Mouse (Mus musculus) C2C12 (cell line): ENCODE data around the gene Rpl14. TPM values are rescaled to one million over a fixed set of nuclear protein-coding genes. Genes with fewer than 3 reads are reported as not detected.

Experiments
- H3K27me3 ChIP-seq: one replicate; pipeline ENCODE4 v1.6.1; 2011; ENCODE audit not compliant: control insufficient read depth, insufficient read depth, insufficient read length
- H3K36me3 ChIP-seq: one replicate; pipeline ENCODE4 v1.6.1; 2011; ENCODE audit not compliant: control insufficient read depth, insufficient read depth
- H3K4me3 ChIP-seq: one replicate; pipeline ENCODE4 v1.5.1; 2011; ENCODE audit warnings: mild to moderate bottlenecking, control low read depth; ENCODE audit not compliant: poor library complexity, insufficient read depth, severe bottlenecking
- H3K79me2 ChIP-seq: one replicate; pipeline ENCODE4 v1.6.1; 2011; ENCODE audit not compliant: control insufficient read depth, insufficient read depth
- H3K79me3 ChIP-seq: one replicate; pipeline ENCODE4 v1.6.1; 2011; ENCODE audit warnings: low read depth, control low read depth
- H3ac ChIP-seq: one replicate; pipeline ENCODE3; 2011; ENCODE audit warnings: low read depth; ENCODE audit not compliant: control insufficient read depth, insufficient read length
- CEBPB ChIP-seq: IDR thresholded peaks from one replicate; pipeline ENCODE4 v1.6.1; 2011; ENCODE audit warnings: low read depth, mild to moderate bottlenecking, control low read depth, moderate library complexity
- CTCF ChIP-seq: IDR thresholded peaks from one replicate; pipeline ENCODE4 v1.5.1; 2011; ENCODE audit not compliant: control insufficient read depth, insufficient read depth, insufficient read length
- FOSL1 ChIP-seq: IDR thresholded peaks from one replicate; pipeline ENCODE4 v1.8.0; 2011; ENCODE audit warnings: mild to moderate bottlenecking, low read length; ENCODE audit not compliant: poor library complexity, insufficient read depth, severe bottlenecking
- MAX ChIP-seq: IDR thresholded peaks from one replicate; pipeline ENCODE4 v1.6.1; 2011; ENCODE audit warnings: mild to moderate bottlenecking, control low read depth
- MYOD1 ChIP-seq: IDR thresholded peaks from one replicate; pipeline ENCODE4 v1.6.1; 2011; ENCODE audit warnings: low read depth; ENCODE audit not compliant: control insufficient read depth, insufficient read length
- MYOG ChIP-seq: IDR thresholded peaks from one replicate; pipeline ENCODE4 v1.6.1; 2011; ENCODE audit not compliant: control insufficient read depth, insufficient read length; ENCODE audit errors: extremely low read depth
- USF1 ChIP-seq: IDR thresholded peaks from one replicate; pipeline ENCODE4 v1.6.1; 2011; ENCODE audit warnings: low read depth, mild to moderate bottlenecking, control low read depth, moderate library complexity
- polyA plus RNA-seq: library from polyadenylated mRNA; unstranded; fragments of >200 nt; fragmentation: generic; extraction: Trizol; gene quantifications from one replicate; pipeline ENCODE4 v1.2.1, GENCODE M21; 2012; ENCODE audit warnings: missing spikeins

The Rpl14 gene
- polyA plus RNA-seq, 1 experiment = 1,443 TPM

DNA sequence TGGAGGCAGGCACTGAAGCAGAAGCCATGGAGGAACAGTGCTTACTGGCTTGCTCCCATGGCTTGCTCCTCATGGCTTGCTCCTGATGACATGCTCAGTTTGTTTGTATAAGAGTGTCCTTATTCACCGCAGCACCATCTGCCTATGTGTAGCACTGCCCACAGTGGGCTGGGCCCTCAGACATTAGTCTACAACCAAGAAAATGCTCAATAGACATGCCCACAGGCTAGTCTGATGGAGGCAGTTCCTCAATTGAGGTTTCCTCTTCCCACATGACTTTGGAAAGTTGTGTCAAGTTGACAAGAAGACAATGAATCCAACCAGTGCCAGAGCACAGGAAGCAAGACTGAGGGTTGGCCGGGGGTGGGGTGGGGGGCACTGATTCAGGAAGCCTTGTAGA is 25.2 kb upstream of the Rpl14 start:
- Histone ChIP-seq H3K36me3 (no peaks in the 10 kb centered on the region), H3K79me2 (no peaks in the 10 kb centered on the region), H3K4me3 (no peak overlapping the region), H3K27me3 (peaks cover 13% of the 10 kb centered on the region), H3K79me3 (no peaks in the 10 kb centered on the region), H3ac (no peak overlapping the region)
- TF ChIP-seq CTCF = no peak
- TF ChIP-seq MYOG = no peak
- no peak for TF ChIP-seq MYOD1
- TF ChIP-seq FOSL1 = no peak
- TF ChIP-seq CEBPB = no peak
- TF ChIP-seq USF1 = no peak
- TF ChIP-seq MAX = no peak

DNA sequence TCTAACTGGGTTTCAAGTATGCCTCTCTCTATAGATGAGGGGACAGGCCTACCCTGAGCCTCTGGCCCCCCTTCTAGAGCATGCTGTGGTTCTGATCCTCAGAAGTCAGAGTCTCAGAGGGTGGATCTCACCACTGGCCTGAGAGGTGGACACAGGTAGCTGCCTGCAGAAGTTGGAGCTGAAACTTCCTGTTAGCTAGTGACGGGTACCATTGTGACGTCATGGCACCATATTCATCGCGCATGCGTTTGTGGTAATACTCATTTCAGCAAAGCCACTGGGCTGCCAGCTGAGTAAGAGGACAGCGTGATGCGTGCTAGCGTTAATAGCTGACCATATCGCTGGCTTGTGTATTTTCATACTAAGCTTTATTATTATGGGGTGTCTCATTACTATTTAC is 24.8 kb upstream of the Rpl14 start:
- no peak overlapping the region for H3K4me3 ChIP-seq
- no peaks in the 10 kb centered on the region for H3K79me2 ChIP-seq
- TF ChIP-seq FOSL1 (no peak), CTCF (no peak), MYOG (no peak), MYOD1 (no peak), CEBPB (no peak), USF1 (no peak), MAX (no peak)

DNA sequence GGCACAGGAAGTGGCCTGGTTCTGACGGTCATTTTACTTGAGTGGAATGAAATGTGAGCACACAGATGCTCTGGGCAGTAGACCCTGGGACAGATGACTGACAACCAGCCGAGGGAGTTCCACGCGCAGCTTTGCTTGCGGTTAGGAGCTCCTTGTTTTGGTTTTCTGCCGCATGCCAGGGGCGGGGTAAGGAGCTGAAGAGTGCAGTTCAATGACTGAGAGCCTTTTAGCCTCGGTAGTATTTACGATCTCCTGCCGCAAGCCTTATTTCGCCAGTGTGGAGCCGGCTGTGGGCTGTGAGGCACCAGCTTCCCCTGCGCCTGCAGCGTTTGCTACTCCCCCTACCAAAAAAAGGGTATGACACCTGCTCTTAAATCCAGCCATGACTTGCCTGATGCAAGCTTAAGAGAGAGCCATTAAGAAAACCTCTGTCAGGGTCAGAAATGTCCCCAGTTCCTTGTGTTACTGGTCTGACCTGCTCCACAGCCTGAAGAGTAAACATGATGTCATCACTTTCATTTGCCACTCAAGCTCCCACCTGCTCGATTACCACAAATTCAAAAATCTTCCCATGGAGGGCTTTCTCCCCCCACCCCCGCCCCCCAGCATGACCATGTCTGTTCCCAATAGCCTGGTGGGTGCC is 24.1 kb upstream of the Rpl14 start:
- Histone ChIP-seq H3K36me3 (no peaks in the 10 kb centered on the region), H3K79me2 (no peaks in the 10 kb centered on the region), H3K4me3 (no peak overlapping the region), H3ac (no peak overlapping the region), H3K27me3 (peaks cover 14% of the 10 kb centered on the region), H3K79me3 (no peaks in the 10 kb centered on the region)
- TF ChIP-seq MYOG (no peak), MYOD1 (peak; percentile 14)

More for the DNA sequence above, 24.8 kb upstream of the Rpl14 start:
- Histone ChIP-seq H3K36me3 (no peaks in the 10 kb centered on the region), H3ac (no peak overlapping the region), H3K79me3 (no peaks in the 10 kb centered on the region), H3K27me3 (peaks cover 13% of the 10 kb centered on the region)

- H3K79me3 ChIP-seq = no peaks in the 10 kb centered on the region
- H3K4me3 ChIP-seq = no peak overlapping the region
- TF ChIP-seq CEBPB (no peak), FOSL1 (no peak), MYOG (no peak), MAX (no peak), MYOD1 (no peak), CTCF (no peak), USF1 (no peak)
- no peak overlapping the region for H3ac ChIP-seq
- no peaks in the 10 kb centered on the region for H3K79me2 ChIP-seq
- peaks cover 23% of the 10 kb centered on the region for H3K27me3 ChIP-seq
- H3K36me3 ChIP-seq = no peaks in the 10 kb centered on the region
Observed at GRCm38 (mm10) chr9:120550778-120551177, 20.5 kb upstream of the Rpl14 start.

DNA sequence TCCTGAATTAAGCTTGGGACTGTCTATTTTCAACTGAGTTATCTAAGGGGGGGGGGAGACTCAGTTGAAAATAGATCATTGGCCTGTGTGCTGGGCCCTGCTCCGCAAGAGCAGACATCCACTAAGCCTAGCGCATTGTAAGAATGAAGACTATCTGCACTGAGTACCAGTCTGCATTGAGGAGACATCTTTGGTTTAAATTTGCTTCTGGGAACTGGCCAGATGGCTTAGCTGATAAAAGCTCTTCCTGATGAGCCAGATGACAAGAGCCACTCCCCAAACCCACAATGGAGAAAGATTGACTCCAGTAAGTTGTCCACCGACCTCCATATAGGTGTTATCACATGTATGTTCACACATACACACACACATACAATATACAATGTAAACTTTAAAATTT is 7.7 kb upstream of the Rpl14 start:
- TF ChIP-seq CEBPB = no peak
- no peak for TF ChIP-seq USF1
- no peak for TF ChIP-seq CTCF
- no peak for TF ChIP-seq FOSL1
- TF ChIP-seq MYOG = no peak
- TF ChIP-seq MYOD1 = no peak
- TF ChIP-seq MAX = no peak
- no peak overlapping the region for H3K4me3 ChIP-seq
- no peaks in the 10 kb centered on the region for H3K79me3 ChIP-seq

GRCm38 (mm10) chr9:120564247-120564646 is 7.0 kb upstream of the Rpl14 start:
- Histone ChIP-seq H3K79me2 (no peaks in the 10 kb centered on the region), H3K36me3 (no peaks in the 10 kb centered on the region), H3K27me3 (peaks cover 4% of the 10 kb centered on the region), H3K4me3 (no peak overlapping the region), H3K79me3 (no peaks in the 10 kb centered on the region), H3ac (no peak overlapping the region)
- no peak for TF ChIP-seq MYOD1
- no peak for TF ChIP-seq FOSL1
- no peak for TF ChIP-seq MAX
- TF ChIP-seq CTCF = no peak
- no peak for TF ChIP-seq USF1
- no peak for TF ChIP-seq MYOG
- no peak for TF ChIP-seq CEBPB

More for the DNA sequence above, 7.7 kb upstream of the Rpl14 start:
- no peak overlapping the region for H3ac ChIP-seq
- peaks cover 4% of the 10 kb centered on the region for H3K27me3 ChIP-seq
- H3K36me3 ChIP-seq = no peaks in the 10 kb centered on the region
- H3K79me2 ChIP-seq = no peaks in the 10 kb centered on the region
